Mouse (Mus musculus): ENCODE data around the gene Il13.

- TF ChIP-seq POLR2A (IDR thresholded peaks at IDR 0.05; ENCODE audit: borderline replicate concordance, insufficient read depth, low read length) (no peak), CTCF (IDR thresholded peaks at IDR 0.05; ENCODE audit: borderline replicate concordance, insufficient read depth, low read depth, low read length) (no peak)
These were observed 17.9 kb upstream of the Il13 start for GRCm38 (mm10) chr11:53652427-53652826.
